Mouse (Mus musculus) limb, embryonic 15.5 days (tissue): ENCODE results near the gene Ugp2. TPM values are rescaled to one million over a fixed set of nuclear protein-coding genes. Genes with fewer than 3 reads are reported as not detected.

Source experiments
- ATAC-seq: fragments of 200-750 bp; cut with Nextera tagmentation; 2 replicates; pipeline ENCODE4 v1.8.0; 2017; ENCODE audit warnings: low read depth, moderate TSS enrichment; ENCODE audit not compliant: insufficient number of reproducible peaks, low FRiP score, low TSS enrichment
- H3K27ac ChIP-seq: fragments of 300-500 bp; sonication (generic); 2 replicates; pipeline ENCODE4 v1.5.1; 2015; ENCODE audit warnings: moderate library complexity, mild to moderate bottlenecking, inconsistent platforms
- H3K27me3 ChIP-seq: fragments of 300-500 bp; sonication (generic); 2 replicates; pipeline ENCODE4 v1.6.1; 2015; ENCODE audit warnings: inconsistent platforms
- H3K36me3 ChIP-seq: fragments of 300-500 bp; sonication (generic); 2 replicates; pipeline ENCODE4 v1.6.1; 2015; ENCODE audit warnings: inconsistent platforms
- H3K4me1 ChIP-seq: fragments of 300-500 bp; sonication (generic); 2 replicates; pipeline ENCODE4 v1.6.1; 2015; ENCODE audit warnings: inconsistent platforms
- H3K4me2 ChIP-seq: fragments of 300-500 bp; sonication (generic); 2 replicates; pipeline ENCODE4 v1.6.1; 2015; ENCODE audit warnings: mild to moderate bottlenecking, inconsistent platforms
- H3K4me3 ChIP-seq: fragments of 300-500 bp; sonication (generic); 2 replicates; pipeline ENCODE4 v1.5.1; 2015; ENCODE audit warnings: mild to moderate bottlenecking, inconsistent platforms
- H3K9ac ChIP-seq: fragments of 300-500 bp; sonication (generic); 2 replicates; pipeline ENCODE4 v1.6.1; 2015; ENCODE audit warnings: inconsistent platforms
- H3K9me3 ChIP-seq: fragments of 300-500 bp; sonication (generic); 2 replicates; pipeline ENCODE4 v1.6.1; 2016; ENCODE audit warnings: inconsistent platforms
- WGBS: fragments of 180-500 bp; shearing (Covaris S2); methylation state at CpG from one replicate; pipeline ENCODE4 v1.1.7; 2015; 5-methylcytosine and 5-hydroxymethylcytosine counted together
- polyA plus RNA-seq: library from polyadenylated mRNA; unstranded; fragments of >200 nt; fragmentation: Nextera tagmentation; extraction: Ambion mirVana; gene quantifications from 2 replicates; pipeline ENCODE4 v1.2.1, GENCODE M21; 2015

The Ugp2 gene
- polyA plus RNA-seq, 1 experiment from 2014 or later: 101 TPM

- H3K9ac ChIP-seq: no peak overlapping the region
- H3K27ac ChIP-seq: no peak overlapping the region
- no peaks in the 10 kb centered on the region for H3K4me1 ChIP-seq
- no peak overlapping the region for H3K4me2 ChIP-seq
- H3K36me3 ChIP-seq: peaks cover 54% of the 10 kb centered on the region
- 88% methylated on average over 5 of the region's 5 CpGs for WGBS
- no peaks in the 10 kb centered on the region for H3K9me3 ChIP-seq
- no peak for ATAC-seq
- H3K27me3 ChIP-seq: no peaks in the 10 kb centered on the region
- H3K4me3 ChIP-seq: no peak overlapping the region
These were observed 42.9 kb downstream of the Ugp2 start for GRCm38 (mm10) chr11:21328141-21328540.

DNA sequence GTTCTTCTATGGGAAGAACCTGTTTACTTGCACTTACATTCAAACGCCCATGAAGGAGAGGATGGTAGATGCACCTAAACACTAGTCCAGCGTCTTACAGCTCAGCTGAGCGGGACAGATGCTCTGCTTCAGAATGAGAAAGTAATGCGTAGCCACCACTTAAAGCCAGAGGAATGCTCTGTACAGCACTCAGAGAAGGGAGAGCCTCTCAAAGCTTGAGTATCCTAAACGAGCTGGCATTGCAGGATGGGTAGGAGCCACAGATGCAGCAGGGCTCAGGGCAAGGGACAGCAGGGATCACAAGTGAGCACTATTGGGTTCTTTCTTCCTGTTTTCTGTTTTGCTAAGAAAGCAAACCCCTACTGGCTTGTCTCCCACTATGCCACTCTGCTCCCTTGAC, 43.5 kb downstream of the Ugp2 start:
- 90% methylated on average over 5 of the region's 5 CpGs for WGBS
- no peak for ATAC-seq
- H3K27me3 ChIP-seq: no peaks in the 10 kb centered on the region
- H3K4me2 ChIP-seq: no peak overlapping the region
- H3K4me3 ChIP-seq: no peak overlapping the region
- H3K9me3 ChIP-seq: no peaks in the 10 kb centered on the region
- peaks cover 49% of the 10 kb centered on the region for H3K36me3 ChIP-seq
- no peak overlapping the region for H3K9ac ChIP-seq
- H3K4me1 ChIP-seq: no peaks in the 10 kb centered on the region
- no peak overlapping the region for H3K27ac ChIP-seq

DNA sequence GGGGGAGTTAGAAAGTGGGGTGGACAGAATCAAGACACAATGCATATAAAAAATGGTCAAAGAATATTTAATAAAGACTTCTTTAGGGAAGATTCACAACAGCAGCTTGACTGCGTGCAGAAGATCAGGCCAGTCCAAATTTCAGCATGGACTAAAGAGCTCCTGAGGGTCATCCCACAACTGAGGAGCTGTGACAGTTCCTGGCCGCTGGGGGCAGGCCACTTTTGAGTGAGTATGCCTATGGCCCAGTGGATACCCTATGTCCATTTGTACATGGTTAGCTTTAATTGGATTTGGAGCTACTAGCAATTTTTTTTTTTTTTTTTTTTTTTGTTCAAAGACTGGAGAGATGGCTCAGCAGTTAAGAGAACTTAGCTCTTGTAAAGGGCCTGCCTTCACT, 44.2 kb downstream of the Ugp2 start:
- peaks cover 46% of the 10 kb centered on the region for H3K36me3 ChIP-seq

GRCm38 (mm10) chr11:21325781-21326180, 45.2 kb downstream of the Ugp2 start:
- Histone ChIP-seq H3K4me1 (no peaks in the 10 kb centered on the region), H3K4me2 (no peak overlapping the region), H3K9ac (no peak overlapping the region), H3K27me3 (no peaks in the 10 kb centered on the region), H3K27ac (no peak overlapping the region), H3K4me3 (no peak overlapping the region), H3K36me3 (peaks cover 43% of the 10 kb centered on the region), H3K9me3 (no peaks in the 10 kb centered on the region)
- 92% methylated on average over 5 of the region's 5 CpGs for WGBS
- ATAC-seq: no peak

More for the DNA sequence above, 44.2 kb downstream of the Ugp2 start:
- Histone ChIP-seq H3K27me3 (no peaks in the 10 kb centered on the region), H3K9ac (no peak overlapping the region), H3K4me2 (no peak overlapping the region), H3K9me3 (no peaks in the 10 kb centered on the region), H3K27ac (no peak overlapping the region), H3K4me1 (no peaks in the 10 kb centered on the region), H3K4me3 (no peak overlapping the region)
- WGBS: 67% methylated on average over 2 of the region's 2 CpGs
- ATAC-seq: no peak

DNA sequence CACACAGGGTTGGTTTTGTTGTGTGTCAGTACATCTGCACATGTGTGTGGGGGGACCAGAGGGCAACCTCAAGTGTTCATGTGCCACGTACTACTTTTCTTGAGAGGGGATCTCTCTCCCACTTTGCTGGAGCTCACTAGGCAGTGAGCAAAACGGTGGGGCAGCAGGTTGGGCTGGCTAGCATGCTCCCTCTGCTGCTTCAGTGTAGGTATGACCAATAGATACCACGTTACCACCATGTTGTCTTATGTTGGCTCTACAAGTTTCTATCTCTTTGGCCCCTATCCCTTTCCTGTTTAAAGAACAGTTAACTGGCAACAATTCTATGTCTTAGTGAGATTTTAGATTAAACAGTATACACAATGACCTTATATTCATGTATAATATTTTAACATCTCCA, 48.7 kb downstream of the Ugp2 start:
- Histone ChIP-seq H3K4me3 (no peak overlapping the region), H3K36me3 (peaks cover 34% of the 10 kb centered on the region; the same call in 1 of the 2 replicates), H3K9me3 (no peaks in the 10 kb centered on the region), H3K4me2 (no peak overlapping the region), H3K27ac (no peak overlapping the region), H3K4me1 (no peaks in the 10 kb centered on the region), H3K27me3 (no peaks in the 10 kb centered on the region), H3K9ac (no peak overlapping the region)
- no peak for ATAC-seq
- 85% methylated on average over 3 of the region's 3 CpGs for WGBS

DNA sequence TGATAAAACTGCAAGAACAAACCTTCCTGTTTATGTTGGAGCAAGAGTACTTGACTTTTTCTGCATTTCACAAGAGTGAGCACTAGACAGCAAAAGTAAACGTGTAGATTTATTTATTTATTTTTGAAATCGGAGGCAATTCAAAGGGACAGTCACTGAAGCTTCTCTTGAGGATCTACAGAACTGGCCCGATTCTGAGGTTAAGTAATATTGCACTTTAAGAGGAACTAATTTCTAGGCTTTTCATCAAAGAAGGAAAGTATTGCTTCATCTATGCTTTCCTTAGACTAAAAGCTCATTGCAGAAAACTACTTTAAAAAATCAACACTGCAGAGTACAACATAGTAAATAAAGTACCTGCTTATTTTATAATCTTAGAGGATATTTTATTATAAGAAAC, 49.4 kb downstream of the Ugp2 start:
- H3K9me3 ChIP-seq: no peaks in the 10 kb centered on the region
- no peak overlapping the region for H3K4me3 ChIP-seq
- H3K27ac ChIP-seq: no peak overlapping the region
- H3K4me2 ChIP-seq: no peak overlapping the region
- H3K27me3 ChIP-seq: no peaks in the 10 kb centered on the region
- peaks cover 33% of the 10 kb centered on the region; the same call in 1 of the 2 replicates for H3K36me3 ChIP-seq
- 83% methylated on average over 3 of the region's 3 CpGs for WGBS
- ATAC-seq: no peak
- H3K9ac ChIP-seq: no peak overlapping the region
- H3K4me1 ChIP-seq: no peaks in the 10 kb centered on the region

GRCm38 (mm10) chr11:21313922-21314657, 56.9 kb downstream of the Ugp2 start:
- Histone ChIP-seq H3K9ac (no peak overlapping the region), H3K27me3 (no peaks in the 10 kb centered on the region), H3K4me3 (no peak overlapping the region), H3K9me3 (no peaks in the 10 kb centered on the region), H3K4me2 (no peak overlapping the region), H3K27ac (no peak overlapping the region), H3K4me1 (no peaks in the 10 kb centered on the region), H3K36me3 (peaks cover 34% of the 10 kb centered on the region)
- ATAC-seq: no peak
- 87% methylated on average over 9 of the region's 9 CpGs for WGBS

- H3K4me3 ChIP-seq: no peak overlapping the region
- H3K9ac ChIP-seq: no peak overlapping the region
- H3K4me1 ChIP-seq: no peaks in the 10 kb centered on the region
- no peak for ATAC-seq
- H3K36me3 ChIP-seq: peaks cover 35% of the 10 kb centered on the region
- no peaks in the 10 kb centered on the region for H3K9me3 ChIP-seq
- no peaks in the 10 kb centered on the region for H3K27me3 ChIP-seq
- 70% methylated on average over 6 of the region's 6 CpGs for WGBS
- no peak overlapping the region for H3K27ac ChIP-seq
- H3K4me2 ChIP-seq: no peak overlapping the region
These were observed 61.5 kb downstream of the Ugp2 start for GRCm38 (mm10) chr11:21309516-21309915.

DNA sequence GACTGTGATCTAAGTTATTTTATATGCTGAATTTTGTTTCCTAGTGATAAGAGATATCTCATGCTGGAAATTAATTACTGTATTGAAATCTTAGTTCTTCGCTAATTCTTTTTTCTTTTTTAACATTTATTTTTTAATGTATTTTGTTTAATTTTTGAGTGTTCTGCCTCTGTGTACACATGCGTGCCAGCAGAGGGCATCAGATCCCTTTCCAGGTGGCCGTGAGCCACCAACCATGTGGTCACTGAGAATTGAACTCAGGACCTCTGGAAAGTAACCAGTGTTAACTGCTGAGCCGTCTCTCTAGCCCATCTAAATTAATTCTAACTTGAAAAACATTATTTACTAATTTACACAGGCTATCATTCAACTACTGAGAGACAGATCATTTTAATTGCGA, 62.9 kb downstream of the Ugp2 start:
- ATAC-seq: no peak
- Histone ChIP-seq H3K27me3 (no peaks in the 10 kb centered on the region), H3K4me3 (no peak overlapping the region), H3K4me2 (no peak overlapping the region), H3K36me3 (peaks cover 28% of the 10 kb centered on the region), H3K9me3 (no peaks in the 10 kb centered on the region), H3K4me1 (no peaks in the 10 kb centered on the region), H3K9ac (no peak overlapping the region), H3K27ac (no peak overlapping the region)
- WGBS: 87% methylated on average over 5 of the region's 5 CpGs

GRCm38 (mm10) chr11:21307078-21307668, 63.8 kb downstream of the Ugp2 start:
- H3K4me2 ChIP-seq: no peak overlapping the region
- H3K4me1 ChIP-seq: no peaks in the 10 kb centered on the region
- no peak overlapping the region for H3K27ac ChIP-seq
- WGBS: 84% methylated on average over 5 of the region's 5 CpGs
- no peak overlapping the region for H3K9ac ChIP-seq
- peaks cover 28% of the 10 kb centered on the region for H3K36me3 ChIP-seq
- H3K27me3 ChIP-seq: no peaks in the 10 kb centered on the region
- no peak overlapping the region for H3K4me3 ChIP-seq
- ATAC-seq: no peak
- H3K9me3 ChIP-seq: no peaks in the 10 kb centered on the region

- peaks cover 30% of the 10 kb centered on the region for H3K36me3 ChIP-seq
- H3K9ac ChIP-seq: no peak overlapping the region
- no peak for ATAC-seq
- no peak overlapping the region for H3K4me2 ChIP-seq
- WGBS: 68% methylated on average over 3 of the region's 3 CpGs
- no peaks in the 10 kb centered on the region for H3K4me1 ChIP-seq
- H3K4me3 ChIP-seq: no peak overlapping the region
- no peaks in the 10 kb centered on the region for H3K9me3 ChIP-seq
- H3K27me3 ChIP-seq: no peaks in the 10 kb centered on the region
- no peak overlapping the region for H3K27ac ChIP-seq
These were observed 67.4 kb downstream of the Ugp2 start for GRCm38 (mm10) chr11:21303619-21304018.

- WGBS: 84% methylated on average over 5 of the region's 5 CpGs
- peaks cover 19% of the 10 kb centered on the region; the same call in 1 of the 2 replicates for H3K36me3 ChIP-seq
- no peak overlapping the region for H3K27ac ChIP-seq
- no peaks in the 10 kb centered on the region for H3K9me3 ChIP-seq
- H3K4me2 ChIP-seq: no peak overlapping the region
- no peaks in the 10 kb centered on the region for H3K27me3 ChIP-seq
- no peak overlapping the region for H3K9ac ChIP-seq
- H3K4me3 ChIP-seq: no peak overlapping the region
- H3K4me1 ChIP-seq: no peaks in the 10 kb centered on the region
- ATAC-seq: no peak
These were observed 75.5 kb downstream of the Ugp2 start for GRCm38 (mm10) chr11:21295486-21295885.
